Mouse (Mus musculus): ENCODE measurements around the gene Tax1bp1. TPM values are rescaled to one million over a fixed set of nuclear protein-coding genes. Genes with fewer than 3 reads are reported as not detected.
A peak's percentile ranks its signal among the peaks of the same experiment; 100 is the strongest.

Tax1bp1 gene
- polyA plus RNA-seq, 1 experiment from 2014 or later, result 161 TPM

- Histone ChIP-seq H3K27me3 (peaks cover 13% of the 10 kb centered on the region; the same call in 1 of the 2 replicates), H3K4me2 (replicated peaks) (no peak overlapping the region), H3K9ac (no peak overlapping the region), H3K9me3 (no peaks in the 10 kb centered on the region), H3K4me3 (no peak overlapping the region), H3K4me1 (peaks cover 42% of the 10 kb centered on the region), H3K36me3 (peaks cover 10% of the 10 kb centered on the region; the same call in 1 of the 2 replicates), H3K27ac (no peak overlapping the region)
- no peak for ATAC-seq (ENCODE audit: low FRiP score, low read depth)
- WGBS, result 70% methylated on average over 8 of the region's 8 CpGs
These were observed 63.5 kb downstream of the Tax1bp1 start for GRCm38 (mm10) chr6:52777034-52777433.

GRCm38 (mm10) chr6:52778523-52778922 is 65.0 kb downstream of the Tax1bp1 start:
- peaks cover 42% of the 10 kb centered on the region for H3K4me1 ChIP-seq
- no peak overlapping the region for H3K9ac ChIP-seq
- H3K36me3 ChIP-seq, result peaks cover 10% of the 10 kb centered on the region; the same call in 1 of the 2 replicates
- 0 out of 2 replicates have a peak overlapping the region, but pooled peaks have one; percentile 0 for H3K4me2 ChIP-seq (replicated peaks)
- WGBS, result 28% methylated on average over 5 of the region's 5 CpGs
- ATAC-seq (ENCODE audit: low FRiP score, low read depth), result no peak
- peaks cover 13% of the 10 kb centered on the region; the same call in 1 of the 2 replicates for H3K27me3 ChIP-seq
- no peaks in the 10 kb centered on the region for H3K9me3 ChIP-seq
- H3K4me3 ChIP-seq, result no peak overlapping the region
- no peak overlapping the region for H3K27ac ChIP-seq

GRCm38 (mm10) chr6:52779546-52779945 is 66.0 kb downstream of the Tax1bp1 start:
- Histone ChIP-seq H3K4me2 (replicated peaks) (no peak overlapping the region), H3K9me3 (0 out of 2 replicates have a peak, but pooled peaks cover 5% of the 10 kb centered on the region), H3K4me1 (peaks cover 42% of the 10 kb centered on the region), H3K36me3 (peaks cover 11% of the 10 kb centered on the region), H3K4me3 (no peak overlapping the region), H3K27ac (peak overlapping the region; percentile 39), H3K27me3 (peaks cover 13% of the 10 kb centered on the region; the same call in 1 of the 2 replicates), H3K9ac (no peak overlapping the region; the same call in 1 of the 2 replicates)
- 0 out of 2 replicates have a peak, but pooled peaks have one; percentile 40 for ATAC-seq (ENCODE audit: low FRiP score, low read depth)
- WGBS, result 33% methylated on average over 5 of the region's 5 CpGs

GRCm38 (mm10) chr6:52790316-52790715 is 76.8 kb downstream of the Tax1bp1 start:
- H3K36me3 ChIP-seq, result peaks cover under 1% of the 10 kb centered on the region; the same call in 1 of the 2 replicates
- H3K4me3 ChIP-seq, result no peak overlapping the region
- peak overlapping the region; percentile 44; the same call in 1 of the 2 replicates for H3K27ac ChIP-seq
- H3K4me2 ChIP-seq (replicated peaks), result 0 out of 2 replicates have a peak overlapping the region, but pooled peaks have one; percentile 25
- 36% methylated on average over 10 of the region's 10 CpGs for WGBS
- peaks cover 39% of the 10 kb centered on the region for H3K4me1 ChIP-seq
- H3K27me3 ChIP-seq, result peaks cover 10% of the 10 kb centered on the region
- no peak overlapping the region for H3K9ac ChIP-seq
- ATAC-seq (ENCODE audit: low FRiP score, low read depth), result no peak
- no peaks in the 10 kb centered on the region for H3K9me3 ChIP-seq

- Histone ChIP-seq H3K4me2 (replicated peaks) (no peak overlapping the region), H3K27ac (no peak overlapping the region), H3K9me3 (no peaks in the 10 kb centered on the region), H3K27me3 (peaks cover 10% of the 10 kb centered on the region), H3K9ac (no peak overlapping the region), H3K36me3 (no peaks in the 10 kb centered on the region), H3K4me1 (peaks cover 44% of the 10 kb centered on the region), H3K4me3 (no peak overlapping the region)
- no peak for ATAC-seq (ENCODE audit: low FRiP score, low read depth)
- 74% methylated on average over 4 of the region's 4 CpGs for WGBS
These were observed 77.3 kb downstream of the Tax1bp1 start for GRCm38 (mm10) chr6:52790781-52791180.

GRCm38 (mm10) chr6:52792455-52792854 is 78.9 kb downstream of the Tax1bp1 start:
- H3K4me2 ChIP-seq (replicated peaks), result no peak overlapping the region
- H3K9me3 ChIP-seq, result no peaks in the 10 kb centered on the region
- H3K27ac ChIP-seq, result no peak overlapping the region
- ATAC-seq (ENCODE audit: low FRiP score, low read depth), result no peak
- H3K27me3 ChIP-seq, result peaks cover 10% of the 10 kb centered on the region
- peaks cover 60% of the 10 kb centered on the region for H3K4me1 ChIP-seq
- H3K9ac ChIP-seq, result no peak overlapping the region
- H3K4me3 ChIP-seq, result no peak overlapping the region
- H3K36me3 ChIP-seq, result no peaks in the 10 kb centered on the region
- WGBS, result 83% methylated on average over 3 of the region's 3 CpGs

GRCm38 (mm10) chr6:52795029-52795841 is 81.7 kb downstream of the Tax1bp1 start:
- no peak overlapping the region for H3K4me3 ChIP-seq
- peak; percentile 57; the same call in 1 of the 2 replicates for ATAC-seq (ENCODE audit: low FRiP score, low read depth)
- no peak overlapping the region for H3K9ac ChIP-seq
- no peaks in the 10 kb centered on the region for H3K9me3 ChIP-seq
- peaks cover 10% of the 10 kb centered on the region for H3K27me3 ChIP-seq
- H3K27ac ChIP-seq, result peak overlapping the region; percentile 87
- 18% methylated on average over 16 of the region's 16 CpGs for WGBS
- H3K36me3 ChIP-seq, result no peaks in the 10 kb centered on the region
- peaks cover 58% of the 10 kb centered on the region for H3K4me1 ChIP-seq
- peak overlapping the region; percentile 46 for H3K4me2 ChIP-seq (replicated peaks)

GRCm38 (mm10) chr6:52796035-52796598 is 82.6 kb downstream of the Tax1bp1 start:
- H3K27ac ChIP-seq, result peak overlapping the region; percentile 87
- H3K27me3 ChIP-seq, result peaks cover 9% of the 10 kb centered on the region
- no peak overlapping the region for H3K4me3 ChIP-seq
- peak; percentile 28 for ATAC-seq (ENCODE audit: low FRiP score, low read depth)
- no peaks in the 10 kb centered on the region for H3K36me3 ChIP-seq
- H3K4me1 ChIP-seq, result peaks cover 52% of the 10 kb centered on the region
- 36% methylated on average over 9 of the region's 9 CpGs for WGBS
- H3K4me2 ChIP-seq (replicated peaks), result peak overlapping the region; percentile 46
- H3K9me3 ChIP-seq, result no peaks in the 10 kb centered on the region
- peak overlapping the region; percentile 45; the same call in 1 of the 2 replicates for H3K9ac ChIP-seq

- Histone ChIP-seq H3K27ac (peak overlapping the region; percentile 87; the same call in 1 of the 2 replicates), H3K4me3 (no peak overlapping the region), H3K4me1 (peaks cover 58% of the 10 kb centered on the region), H3K36me3 (no peaks in the 10 kb centered on the region), H3K9me3 (no peaks in the 10 kb centered on the region), H3K27me3 (peaks cover 3% of the 10 kb centered on the region; the same call in 1 of the 2 replicates), H3K9ac (no peak overlapping the region), H3K4me2 (replicated peaks) (0 out of 2 replicates have a peak overlapping the region, but pooled peaks have one; percentile 4)
- ATAC-seq (ENCODE audit: low FRiP score, low read depth), result no peak
- WGBS, result 33% methylated on average over 1 of the region's 1 CpGs
These were observed 83.2 kb downstream of the Tax1bp1 start for GRCm38 (mm10) chr6:52796691-52797090.

GRCm38 (mm10) chr6:52797252-52797800 is 83.8 kb downstream of the Tax1bp1 start:
- H3K4me3 ChIP-seq, result no peak overlapping the region
- H3K36me3 ChIP-seq, result no peaks in the 10 kb centered on the region
- no peak overlapping the region; the same call in 1 of the 2 replicates for H3K4me2 ChIP-seq (replicated peaks)
- no peak overlapping the region for H3K9ac ChIP-seq
- no peak for ATAC-seq (ENCODE audit: low FRiP score, low read depth)
- H3K9me3 ChIP-seq, result no peaks in the 10 kb centered on the region
- peaks cover 2% of the 10 kb centered on the region; the same call in 1 of the 2 replicates for H3K27me3 ChIP-seq
- peak overlapping the region; percentile 87 for H3K27ac ChIP-seq
- H3K4me1 ChIP-seq, result peaks cover 64% of the 10 kb centered on the region
- whole genome bisulfite sequencing, result 16% methylated on average over 6 of the region's 6 CpGs

GRCm38 (mm10) chr6:52802181-52802580 is 88.7 kb downstream of the Tax1bp1 start:
- 13% methylated on average over 9 of the region's 9 CpGs for WGBS

More at GRCm38 (mm10) chr6:52802181-52802580, 88.7 kb downstream of the Tax1bp1 start:
- no peaks in the 10 kb centered on the region for H3K9me3 ChIP-seq
- ATAC-seq (ENCODE audit: low FRiP score, low read depth), result no peak; the same call in 1 of the 2 replicates
- H3K9ac ChIP-seq, result no peak overlapping the region
- H3K36me3 ChIP-seq, result no peaks in the 10 kb centered on the region
- H3K27me3 ChIP-seq, result peaks cover 5% of the 10 kb centered on the region; the same call in 1 of the 2 replicates
- peaks cover 58% of the 10 kb centered on the region for H3K4me1 ChIP-seq
- H3K4me2 ChIP-seq (replicated peaks), result peak overlapping the region; percentile 36
- H3K27ac ChIP-seq, result peak overlapping the region; percentile 56
- H3K4me3 ChIP-seq, result no peak overlapping the region
